Mouse (Mus musculus): Measurements from ENCODE around the gene Cct8l1.

Gene Cct8l1

DNA sequence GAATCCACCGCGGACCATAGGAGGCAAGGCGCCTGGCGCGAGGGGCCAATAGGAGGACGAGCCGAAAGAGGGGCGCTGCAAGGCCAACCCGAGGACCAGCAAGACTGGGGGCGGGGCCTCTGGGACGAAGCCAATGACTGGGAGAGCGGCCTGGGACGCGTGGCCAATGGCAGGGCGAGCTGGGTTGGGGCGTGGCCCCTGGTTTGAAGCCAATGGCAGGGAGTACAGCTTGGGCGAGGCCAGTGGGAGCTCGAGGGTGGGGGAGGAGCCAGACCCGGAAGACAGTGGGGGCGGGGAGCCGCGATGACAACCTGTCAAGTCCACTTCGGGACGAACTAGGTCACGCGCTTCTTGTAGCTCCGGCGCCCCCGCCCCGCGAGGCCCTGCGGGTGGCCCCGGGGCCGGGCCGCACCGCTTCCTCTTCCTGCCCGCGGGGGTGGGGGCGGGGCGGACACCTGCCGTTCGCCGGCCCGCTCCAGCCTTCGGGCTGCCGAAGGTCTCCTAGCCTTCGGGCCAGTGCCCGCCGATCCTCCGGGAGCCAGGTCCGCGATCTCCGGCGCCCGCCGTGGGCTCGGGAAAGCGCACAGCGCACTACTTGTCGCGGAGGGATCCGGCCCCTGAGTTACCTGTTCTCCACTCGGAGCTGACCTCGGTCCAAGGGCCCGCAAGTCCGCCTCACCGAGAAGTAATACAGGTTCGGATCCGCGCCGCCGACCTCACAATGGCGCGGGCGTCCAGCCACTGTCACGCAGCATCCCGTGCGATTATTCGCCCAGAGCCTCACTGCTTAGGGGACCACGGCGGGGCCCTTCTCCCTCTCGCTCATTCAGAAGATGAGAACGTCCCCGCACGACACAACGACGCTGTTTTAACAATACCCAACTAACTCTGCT is 13.9 kb downstream of the Cct8l1 start:
- peak; percentile 94 for DNase-seq (ENCODE audit: low spot score)

DNA sequence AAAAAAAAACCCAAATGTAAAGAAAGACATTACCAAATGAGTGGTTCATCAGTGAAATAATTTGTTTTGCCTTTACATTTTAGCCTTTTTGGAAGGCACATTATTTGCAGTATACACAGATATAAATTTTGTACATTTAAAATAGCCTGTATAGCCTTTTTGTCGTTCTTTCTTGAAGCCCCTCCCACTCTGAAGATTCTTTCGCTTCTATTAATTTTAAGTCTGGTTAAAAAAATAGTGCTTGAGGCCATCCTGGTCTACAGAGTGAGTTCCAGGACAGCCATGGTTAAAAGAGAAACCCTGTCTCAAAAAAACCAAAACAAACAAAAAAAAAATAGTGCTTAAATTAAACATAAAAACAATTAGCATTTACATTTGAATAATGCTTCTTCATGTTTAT is 14.8 kb downstream of the Cct8l1 start:
- no peak for DNase-seq (ENCODE audit: low spot score)

DNA sequence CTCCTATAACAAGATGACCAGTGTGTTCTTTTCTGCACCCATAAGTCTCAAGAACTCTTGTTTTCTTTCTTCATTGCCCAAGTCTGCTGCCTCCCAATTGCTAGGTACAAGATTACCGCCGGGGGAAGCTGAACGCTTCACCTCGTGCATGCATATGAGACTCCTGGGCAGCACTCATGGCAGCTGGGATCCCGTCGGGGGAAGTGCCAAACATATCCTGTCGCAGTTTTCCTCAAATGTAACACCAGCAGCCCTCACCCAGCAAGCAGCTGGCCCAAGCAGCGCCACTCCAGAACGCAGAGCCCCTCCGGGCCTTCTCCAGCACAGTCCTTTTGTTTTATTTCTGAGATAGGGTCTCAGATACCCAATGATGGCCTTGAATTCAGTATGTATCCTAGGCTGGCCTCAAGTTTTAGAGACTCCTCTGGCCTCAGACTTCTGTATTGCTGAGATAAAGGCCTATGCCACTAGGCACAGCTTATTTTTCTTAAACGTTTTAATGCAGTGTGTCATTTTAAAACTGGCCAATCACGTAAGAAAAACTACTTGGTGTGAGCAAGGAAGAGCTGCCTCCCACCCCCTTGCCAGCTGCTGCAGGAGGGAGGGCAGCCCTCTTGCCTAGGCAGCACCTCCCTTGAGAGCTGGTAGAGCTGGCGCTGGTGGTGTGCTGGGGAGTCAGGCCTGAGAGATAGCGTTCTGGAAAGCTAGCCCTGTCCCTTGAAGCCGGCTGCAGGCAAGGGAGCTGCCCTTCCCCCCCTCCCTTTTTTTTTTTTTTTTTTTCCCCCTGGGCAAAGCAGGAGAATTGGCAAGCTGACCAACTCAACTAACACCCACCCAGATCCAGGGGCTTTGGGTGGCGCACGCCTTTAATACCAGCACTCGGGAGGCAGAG is 16.6 kb downstream of the Cct8l1 start:
- DNase-seq (ENCODE audit: low spot score): no peak

DNA sequence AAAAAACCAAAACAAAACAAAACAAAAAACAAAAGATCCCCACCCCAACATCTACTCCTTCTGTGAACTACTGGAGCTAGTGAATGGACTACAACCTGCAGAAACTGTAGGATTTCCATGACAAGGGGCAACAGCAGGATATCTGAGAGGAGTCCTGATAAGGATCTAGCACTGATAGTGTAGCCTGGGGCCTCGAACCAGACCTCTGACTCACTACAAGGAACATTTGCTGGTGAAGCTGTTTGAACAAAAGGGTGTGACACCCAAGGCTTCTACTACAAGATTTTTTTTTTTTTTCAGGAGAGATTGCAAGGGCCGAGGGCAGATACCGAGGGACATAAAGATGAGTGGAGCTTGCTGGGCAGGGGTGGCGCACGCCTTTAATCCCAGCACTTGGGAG is 17.4 kb downstream of the Cct8l1 start:
- DNase-seq (ENCODE audit: low spot score): no peak

DNA sequence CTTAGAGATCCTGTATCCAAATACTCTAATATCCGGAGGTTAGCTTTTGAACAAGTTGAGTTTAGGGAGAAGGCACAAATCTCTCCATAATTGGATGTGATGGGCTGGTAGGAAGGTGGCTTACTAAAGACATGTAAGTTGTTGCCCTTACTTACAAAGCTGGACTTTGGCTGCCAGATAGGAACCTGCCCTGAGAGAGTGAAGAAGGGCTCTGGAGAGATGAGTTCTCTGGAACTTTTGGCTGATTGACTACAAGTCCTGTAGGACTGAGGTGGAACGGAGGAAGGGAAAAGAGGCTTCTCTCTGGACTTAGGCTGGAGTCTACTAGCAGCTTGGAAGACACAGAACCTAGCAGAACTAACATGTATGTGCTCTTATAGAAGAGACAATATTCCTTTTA is 19.7 kb downstream of the Cct8l1 start:
- no peak for DNase-seq (ENCODE audit: low spot score)

DNA sequence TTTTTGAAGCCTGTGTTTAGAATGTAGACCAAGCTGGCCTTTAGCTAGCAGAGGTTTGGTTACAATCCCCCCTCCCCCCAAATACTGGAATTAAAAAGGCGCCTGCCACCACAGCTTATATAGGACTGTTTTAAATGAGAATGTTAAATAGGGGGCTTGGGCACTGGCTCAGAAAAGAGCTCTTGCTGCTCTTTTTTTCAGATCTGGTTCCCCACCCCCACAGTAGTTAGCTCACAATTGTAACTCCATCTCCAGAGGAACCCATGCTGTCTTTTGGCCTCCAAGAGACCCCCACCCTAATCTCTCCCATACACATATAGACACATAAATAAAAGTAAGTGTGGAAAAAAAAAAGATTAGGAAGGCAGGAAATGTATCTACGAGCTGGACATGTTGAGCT is 20.6 kb downstream of the Cct8l1 start:
- DNase-seq (ENCODE audit: low spot score): no peak

DNA sequence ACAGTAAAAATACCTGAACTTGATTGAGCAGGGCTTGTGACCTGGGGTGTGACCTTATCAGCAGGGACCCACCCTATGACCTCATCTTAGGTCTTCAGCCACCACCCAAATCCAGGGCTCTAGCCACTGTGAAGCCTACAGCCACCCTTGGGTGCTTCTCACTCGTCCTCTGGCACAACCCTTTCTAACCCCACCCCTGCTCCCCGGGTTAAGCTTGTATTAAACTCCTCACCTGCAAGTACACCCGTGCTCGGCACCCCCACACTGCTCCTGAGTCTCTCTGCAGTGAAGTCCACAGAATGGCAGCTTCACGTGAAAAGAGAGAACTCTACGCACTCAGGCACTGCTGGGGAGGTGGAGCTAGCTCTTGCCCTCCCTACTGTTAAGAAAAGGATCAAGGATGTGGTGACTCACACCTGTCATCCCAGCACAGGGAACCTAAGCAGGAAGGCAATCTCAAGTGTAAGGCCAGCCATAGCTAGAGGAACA is 21.1 kb downstream of the Cct8l1 start:
- no peak for DNase-seq (ENCODE audit: low spot score)

DNA sequence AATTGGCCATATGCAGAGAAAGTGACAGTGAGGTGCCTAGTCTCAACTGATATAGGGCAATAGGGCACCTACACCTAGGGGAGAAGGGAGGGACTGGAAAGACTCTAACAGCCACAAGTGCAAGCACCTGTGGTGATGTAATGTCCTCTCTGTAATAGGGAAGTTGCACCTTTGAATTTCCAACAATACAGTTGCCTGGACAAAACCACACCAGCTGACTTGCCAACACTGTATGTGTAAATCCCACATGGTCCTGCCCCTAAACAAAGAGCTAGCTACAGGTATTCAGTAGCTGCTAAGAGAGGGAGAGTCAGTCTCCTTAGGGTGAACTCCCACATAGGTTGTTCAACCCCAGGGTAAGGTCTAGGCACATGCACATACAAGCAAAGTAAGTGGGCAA is 24.5 kb downstream of the Cct8l1 start:
- no peak for DNase-seq (ENCODE audit: low spot score)

DNA sequence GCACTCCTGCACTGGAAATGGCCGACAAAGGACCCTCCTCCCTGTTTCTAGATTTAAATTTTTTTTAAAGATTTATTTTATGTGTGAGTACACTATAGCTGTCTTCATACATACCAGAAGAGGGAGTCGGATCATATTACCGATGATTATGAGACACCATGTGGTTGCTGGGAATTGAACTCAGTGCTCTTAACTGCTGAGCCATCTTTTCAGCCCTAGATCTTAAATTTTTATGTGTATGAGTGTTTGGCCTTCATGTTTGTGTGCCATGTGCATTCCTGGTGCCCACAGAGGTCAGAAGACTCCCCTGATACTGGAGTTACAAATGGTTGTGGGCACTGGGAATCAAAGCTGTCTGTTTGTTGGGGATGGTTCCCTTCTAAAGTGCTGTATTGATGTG is 25.1 kb downstream of the Cct8l1 start:
- no peak for DNase-seq (ENCODE audit: low spot score)

DNA sequence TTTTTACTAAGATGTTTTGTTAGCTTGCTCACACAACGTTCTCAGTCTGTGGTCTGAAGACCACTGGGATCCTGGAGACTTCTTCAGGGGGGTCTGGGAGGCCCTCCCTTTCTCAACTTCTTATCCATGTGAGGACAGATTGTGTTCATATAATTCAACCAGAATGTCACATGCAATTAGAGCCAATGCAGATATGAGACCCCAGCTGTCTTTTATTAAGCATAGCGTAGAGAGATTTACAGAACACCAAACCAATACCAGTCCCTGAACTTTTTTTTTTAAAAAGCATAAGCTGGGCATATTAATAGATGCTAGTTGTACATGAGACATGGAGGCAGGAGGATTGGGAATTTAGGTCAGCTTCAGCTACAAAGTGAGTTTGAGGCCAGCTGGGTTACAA is 25.8 kb downstream of the Cct8l1 start:
- no peak for DNase-seq (ENCODE audit: low spot score)

DNA sequence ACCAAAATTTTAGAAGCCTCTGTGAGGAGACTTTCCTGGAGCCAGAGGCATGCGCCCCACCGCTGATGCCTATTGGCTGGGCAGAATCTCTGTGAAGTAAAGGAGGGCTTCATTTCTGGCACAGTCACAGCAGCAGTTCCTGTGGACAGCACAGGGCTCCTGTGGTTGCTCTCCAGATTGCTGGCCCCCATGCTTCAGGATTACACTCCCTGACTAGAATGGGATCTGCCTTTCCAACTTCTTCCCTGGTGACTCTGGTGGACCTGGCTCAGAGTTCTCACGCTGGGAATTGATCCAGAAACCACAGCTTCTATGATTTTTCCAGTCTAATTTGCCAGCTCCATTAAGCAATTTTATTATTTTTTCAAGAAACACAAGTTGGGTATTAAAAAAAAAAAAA is 28.2 kb downstream of the Cct8l1 start:
- no peak for DNase-seq (ENCODE audit: low spot score)

DNA sequence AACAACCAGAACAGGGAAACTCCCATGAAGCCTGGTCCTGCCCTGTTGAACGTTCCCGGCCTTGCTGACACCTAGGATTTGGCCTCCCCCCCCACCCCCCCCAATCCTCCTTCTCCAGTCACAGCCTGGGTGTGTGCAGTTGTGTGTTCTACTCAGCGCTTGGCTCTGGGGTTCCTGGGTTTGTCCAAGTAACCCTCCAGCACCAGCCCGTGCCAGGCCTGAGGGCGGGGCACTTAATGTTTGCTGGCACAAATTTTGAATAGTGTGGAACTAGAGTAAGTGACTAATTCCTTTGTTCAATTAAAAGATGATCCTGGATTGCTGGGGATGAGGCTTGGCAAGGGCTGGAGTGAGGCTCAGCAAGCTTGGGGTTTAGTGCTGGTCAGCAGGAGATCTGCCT is 28.7 kb downstream of the Cct8l1 start:
- DNase-seq (ENCODE audit: low spot score): no peak

DNA sequence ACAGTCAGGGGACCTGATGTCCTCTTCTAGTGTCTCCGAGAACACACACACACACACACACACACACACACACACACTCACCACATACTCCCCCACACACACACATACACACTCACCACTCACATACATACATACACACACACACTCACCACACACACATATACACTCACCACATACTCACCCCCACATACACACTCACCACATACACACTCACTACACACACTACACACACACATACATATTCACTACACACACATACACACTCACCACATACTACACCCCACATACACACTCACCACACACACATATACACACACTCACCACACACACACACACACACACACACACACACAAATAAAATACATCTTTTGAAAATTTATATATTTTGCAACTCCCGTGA is 31.0 kb downstream of the Cct8l1 start:
- DNase-seq (ENCODE audit: low spot score): no peak

DNA sequence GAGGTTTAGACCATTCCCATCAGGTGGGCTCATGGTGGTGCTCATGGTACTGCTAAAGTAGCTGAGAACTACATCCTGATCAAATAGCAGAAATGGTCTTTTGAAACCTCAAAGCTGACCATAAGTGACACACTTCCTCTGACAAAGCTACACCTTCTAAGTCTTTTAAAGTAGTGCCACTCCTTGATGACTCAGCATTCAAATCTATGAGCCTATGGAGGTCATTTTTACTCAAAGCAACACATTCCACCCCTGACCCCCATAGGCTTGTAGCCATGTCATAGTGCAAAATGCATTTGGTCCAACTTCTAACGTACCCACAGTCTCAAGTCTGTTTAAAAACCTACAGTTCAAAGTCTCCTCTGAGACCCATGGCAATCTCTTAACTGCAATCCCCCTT is 35.0 kb downstream of the Cct8l1 start:
- DNase-seq (ENCODE audit: low spot score): no peak

DNA sequence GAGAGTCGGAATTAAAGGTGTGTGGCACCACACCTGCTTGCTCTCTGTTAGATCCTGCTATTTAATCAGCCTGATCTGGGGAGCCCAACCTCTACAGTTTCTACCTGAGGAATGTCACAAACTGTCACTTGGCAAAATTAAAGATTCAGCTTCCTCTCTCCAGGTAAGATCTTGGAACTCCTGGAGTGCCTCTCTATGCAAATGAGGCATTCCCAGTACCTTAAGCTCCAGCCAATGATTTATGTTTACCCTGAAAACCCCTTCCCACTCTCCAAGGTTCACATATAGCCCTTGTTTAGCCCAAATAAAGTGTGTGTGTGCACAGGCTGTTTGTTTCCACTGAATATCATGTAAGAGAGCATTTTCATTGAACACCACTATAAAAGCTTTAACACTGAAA is 38.3 kb downstream of the Cct8l1 start:
- DNase-seq (ENCODE audit: low spot score): no peak

DNA sequence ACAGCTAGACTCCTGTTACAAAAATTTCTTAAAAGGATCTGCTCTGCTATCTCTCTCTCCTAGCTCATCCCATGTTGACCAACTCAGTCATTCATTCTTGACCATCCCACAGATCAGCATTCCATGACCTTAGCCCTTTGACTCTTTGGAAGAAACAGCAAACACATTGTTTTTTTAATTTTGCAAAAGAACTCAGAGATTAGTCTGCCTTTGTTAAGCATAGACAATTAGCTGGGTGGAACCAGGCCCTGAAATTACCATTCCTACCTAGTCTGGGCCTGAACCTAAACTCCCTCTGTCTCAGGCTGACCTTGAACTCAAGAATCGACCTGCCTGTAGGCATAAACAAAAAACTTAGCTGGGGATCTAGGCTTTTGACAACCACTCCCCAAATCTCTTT is 38.8 kb downstream of the Cct8l1 start:
- DNase-seq (ENCODE audit: low spot score): no peak

DNA sequence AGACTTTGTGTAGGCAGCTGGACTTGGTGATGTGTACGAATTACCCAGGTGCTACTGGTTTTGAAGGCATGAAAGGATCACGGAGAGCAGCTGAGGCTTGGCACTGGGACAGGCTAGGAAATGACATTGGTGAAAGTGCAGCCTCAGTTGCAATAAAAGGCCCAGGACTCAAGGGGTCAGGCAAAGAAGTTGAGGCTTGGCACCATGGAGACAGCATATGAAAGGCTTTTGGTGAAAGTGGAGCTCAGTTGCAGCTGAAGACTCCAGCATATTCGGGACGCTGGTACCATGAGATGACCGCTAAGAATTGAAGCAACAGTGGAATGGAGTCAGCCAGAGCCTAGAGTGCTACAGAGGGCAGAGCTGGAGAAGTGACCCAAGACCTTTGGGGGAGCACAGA is 39.8 kb downstream of the Cct8l1 start:
- no peak for DNase-seq (ENCODE audit: low spot score)

DNA sequence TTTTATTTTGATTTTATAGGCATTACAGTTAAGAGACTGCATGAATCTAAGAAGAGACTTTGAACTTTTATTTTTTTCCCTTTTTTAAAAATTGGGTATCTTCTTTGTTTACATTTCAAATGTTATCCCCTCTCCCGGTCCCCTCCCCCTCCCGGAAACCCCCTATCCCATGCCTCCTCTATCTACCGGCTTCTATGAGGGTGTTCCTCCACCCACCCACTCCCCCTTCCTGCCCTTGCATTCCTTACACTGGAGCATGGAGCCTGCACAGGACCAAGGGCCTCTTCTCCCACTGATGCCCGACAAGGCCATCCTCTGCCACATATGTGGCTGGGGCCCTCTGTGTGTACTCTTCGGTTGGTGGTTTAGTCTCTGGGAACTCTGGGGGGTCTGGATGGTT is 40.5 kb downstream of the Cct8l1 start:
- no peak for DNase-seq (ENCODE audit: low spot score)
